In genomic region chr6:61382991-61383390, GRCm38 (mm10) we compare ENCODE assay signal across 26 mouse cellular contexts.
DNase-seq lines count a peak whose midpoint lies in the region; ATAC-seq and TF ChIP-seq lines count a peak whose summit lies in the region.
"Had no signal": no experiment of that assay in that cellular context is flagged by ENCODE, and none has a peak within 500 bp of the region (broad histone marks: within the 10 kb centered on the region; RNA-seq: fewer than 3 reads in every experiment).

No protein-coding gene starts in this region.

- no peak for TF ChIP-seq CTCF in thymus, adult 2 months (IDR thresholded peaks at IDR 0.05; ENCODE audit: borderline replicate concordance, control insufficient read depth, extremely low read depth, insufficient read depth, low read length, poor library complexity)

- H3K9me3 ChIP-seq in embryonic facial prominence, embryonic 14.5 days (ENCODE audit: control insufficient read depth, low read length), result no peaks in the 10 kb centered on the region
- H3K9me3 ChIP-seq in embryonic facial prominence, embryonic 10.5 days, result no peaks in the 10 kb centered on the region
- H3K9me3 ChIP-seq in neural tube, embryonic 13.5 days, result no peaks in the 10 kb centered on the region
- no peaks in the 10 kb centered on the region for H3K9me3 ChIP-seq in midbrain, embryonic 16.5 days (replicated peaks; ENCODE audit: control insufficient read depth, low read length, poor library complexity, severe bottlenecking)
- no peaks in the 10 kb centered on the region for H3K9me3 ChIP-seq in limb, embryonic 10.5 days (replicated peaks)
- H3K9me3 ChIP-seq: G1E; heart, embryonic 13.5 days; intestine, embryonic 15.5 days; neural tube, embryonic 12.5 days; stomach, embryonic 15.5 days had no signal

- no peak overlapping the region for H3K9ac ChIP-seq in embryonic facial prominence, embryonic 14.5 days (ENCODE audit: low read depth, low read length)
- H3K9ac ChIP-seq in neural tube, embryonic 13.5 days, result no peak overlapping the region
- H3K9ac ChIP-seq in midbrain, embryonic 16.5 days (ENCODE audit: low read depth, low read length), result no peak overlapping the region
- H3K9ac ChIP-seq: heart, embryonic 13.5 days; intestine, embryonic 15.5 days; liver, embryonic 14.5 days; lung, embryonic 14.5 days; neural tube, embryonic 12.5 days; stomach, embryonic 15.5 days had no signal

- no peak for TF ChIP-seq POLR2A in thymus, adult 2 months (IDR thresholded peaks at IDR 0.05; ENCODE audit: control insufficient read depth, extremely low read depth, insufficient read depth, low read length, poor library complexity)

- no peaks in the 10 kb centered on the region for H3K4me1 ChIP-seq in embryonic facial prominence, embryonic 14.5 days (ENCODE audit: control insufficient read depth, insufficient read depth, low read length)
- no peaks in the 10 kb centered on the region for H3K4me1 ChIP-seq in embryonic facial prominence, embryonic 10.5 days
- H3K4me1 ChIP-seq in neural tube, embryonic 13.5 days (replicated peaks), result peaks cover 7% of the 10 kb centered on the region; the same call in 1 of the 2 replicates
- H3K4me1 ChIP-seq in midbrain, embryonic 16.5 days (ENCODE audit: control insufficient read depth, insufficient read depth, low read length), result 0 out of 2 replicates have a peak, but pooled peaks cover 3% of the 10 kb centered on the region
- no peaks in the 10 kb centered on the region for H3K4me1 ChIP-seq in limb, embryonic 10.5 days
- H3K4me1 ChIP-seq in thymus, adult 2 months (replicated peaks; ENCODE audit: control insufficient read depth, insufficient read depth, low read length), result no peaks in the 10 kb centered on the region
- H3K4me1 ChIP-seq: heart, embryonic 13.5 days; intestine, embryonic 15.5 days; neural tube, embryonic 12.5 days; stomach, embryonic 15.5 days had no signal

- peak; percentile 29 for DNase-seq in embryonic facial prominence, embryonic 14.5 days (ENCODE audit: low spot score)
- no peak for DNase-seq in embryonic facial prominence, embryonic 10.5 days (ENCODE audit: low spot score)
- DNase-seq in neural tube, embryonic 10.5 days (ENCODE audit: extremely low spot score, low spot score), result no peak
- DNase-seq in frontal cortex, postnatal 10 days (ENCODE audit: low spot score in 2 of 2), result no peak
- no peak for DNase-seq in limb, embryonic 10.5 days (ENCODE audit: low spot score)
- DNase-seq in thymus, adult 2 months, result no peak
- DNase-seq: adrenal gland, adult 8-10 months; gastrocnemius, postnatal 10 days; heart, postnatal 10 days; kidney, adult 2 months; kidney, postnatal 4 days; layer of hippocampus, postnatal 36 days; liver; lung, postnatal 14 days; right cerebral cortex, postnatal 25 days; thymus, postnatal 25 days had no signal

- no peaks in the 10 kb centered on the region for H3K36me3 ChIP-seq in embryonic facial prominence, embryonic 14.5 days (ENCODE audit: control insufficient read depth, insufficient read depth, low read length)
- H3K36me3 ChIP-seq in embryonic facial prominence, embryonic 10.5 days (replicated peaks), result no peaks in the 10 kb centered on the region
- no peaks in the 10 kb centered on the region for H3K36me3 ChIP-seq in neural tube, embryonic 13.5 days
- no peaks in the 10 kb centered on the region for H3K36me3 ChIP-seq in midbrain, embryonic 16.5 days (ENCODE audit: control insufficient read depth, insufficient read depth, low read length)
- no peaks in the 10 kb centered on the region for H3K36me3 ChIP-seq in limb, embryonic 10.5 days
- no peaks in the 10 kb centered on the region for H3K36me3 ChIP-seq in thymus, adult 2 months (ENCODE audit: control insufficient read depth, insufficient read depth, low read length)
- H3K36me3 ChIP-seq: G1E; heart, embryonic 13.5 days; intestine, embryonic 15.5 days; neural tube, embryonic 12.5 days; stomach, embryonic 15.5 days had no signal

- no peaks in the 10 kb centered on the region for H3K27me3 ChIP-seq in embryonic facial prominence, embryonic 14.5 days (replicated peaks; ENCODE audit: control insufficient read depth, insufficient read depth, low read length)
- H3K27me3 ChIP-seq in embryonic facial prominence, embryonic 10.5 days (replicated peaks; ENCODE audit: low read depth, poor library complexity, severe bottlenecking), result no peaks in the 10 kb centered on the region
- H3K27me3 ChIP-seq in neural tube, embryonic 13.5 days, result no peaks in the 10 kb centered on the region
- H3K27me3 ChIP-seq in midbrain, embryonic 16.5 days (ENCODE audit: control insufficient read depth, insufficient read depth, low read depth, low read length), result no peaks in the 10 kb centered on the region
- no peaks in the 10 kb centered on the region for H3K27me3 ChIP-seq in limb, embryonic 10.5 days (ENCODE audit: low read depth, poor library complexity, severe bottlenecking)
- H3K27me3 ChIP-seq in thymus, adult 2 months (ENCODE audit: control insufficient read depth, insufficient read depth, low read length), result no peaks in the 10 kb centered on the region
- H3K27me3 ChIP-seq: heart, embryonic 13.5 days; intestine, embryonic 15.5 days; neural tube, embryonic 12.5 days; stomach, embryonic 15.5 days had no signal

- 39% methylated on average over 3 of the region's 3 CpGs for WGBS in embryonic facial prominence, embryonic 14.5 days
- WGBS in embryonic facial prominence, embryonic 10.5 days, result 55% methylated on average over 3 of the region's 3 CpGs
- 40% methylated on average over 3 of the region's 3 CpGs for WGBS in neural tube, embryonic 13.5 days
- 32% methylated on average over 3 of the region's 3 CpGs for WGBS in midbrain, embryonic 16.5 days
- WGBS in limb, embryonic 10.5 days, result 58% methylated on average over 3 of the region's 3 CpGs
- 84% methylated on average over 3 of the region's 3 CpGs for WGBS in thymus, adult 2 months

- no peak overlapping the region for H3K4me3 ChIP-seq in embryonic facial prominence, embryonic 14.5 days (ENCODE audit: low read depth, low read length)
- H3K4me3 ChIP-seq in embryonic facial prominence, embryonic 10.5 days, result no peak overlapping the region
- no peak overlapping the region for H3K4me3 ChIP-seq in neural tube, embryonic 13.5 days
- no peak overlapping the region for H3K4me3 ChIP-seq in midbrain, embryonic 16.5 days (ENCODE audit: low read depth, low read length)
- no peak overlapping the region for H3K4me3 ChIP-seq in limb, embryonic 10.5 days
- H3K4me3 ChIP-seq in thymus, adult 2 months (ENCODE audit: control insufficient read depth, insufficient read depth, low read length), result no peak overlapping the region
- H3K4me3 ChIP-seq: heart, embryonic 13.5 days; intestine, embryonic 15.5 days; neural tube, embryonic 12.5 days; stomach, embryonic 15.5 days had no signal

- no peak overlapping the region for H3K4me2 ChIP-seq in embryonic facial prominence, embryonic 14.5 days (ENCODE audit: low read depth, low read length)
- H3K4me2 ChIP-seq in neural tube, embryonic 13.5 days, result no peak overlapping the region
- H3K4me2 ChIP-seq in midbrain, embryonic 16.5 days (ENCODE audit: low read length), result no peak overlapping the region
- H3K4me2 ChIP-seq: heart, embryonic 13.5 days; intestine, embryonic 15.5 days; lung, embryonic 14.5 days; neural tube, embryonic 12.5 days; stomach, embryonic 15.5 days had no signal

- no peak for ATAC-seq in embryonic facial prominence, embryonic 14.5 days (ENCODE audit: low read depth)
- peak; percentile 76 for ATAC-seq in neural tube, embryonic 13.5 days (ENCODE audit: low read depth)
- ATAC-seq in midbrain, embryonic 16.5 days, result peak; percentile 45; the same call in 1 of the 2 replicates
- ATAC-seq: intestine, embryonic 15.5 days had no signal

- H3K27ac ChIP-seq in embryonic facial prominence, embryonic 14.5 days (replicated peaks; ENCODE audit: low read depth, low read length), result no peak overlapping the region
- H3K27ac ChIP-seq in embryonic facial prominence, embryonic 10.5 days (replicated peaks), result no peak overlapping the region
- peak overlapping the region; percentile 28; the same call in 1 of the 2 replicates for H3K27ac ChIP-seq in neural tube, embryonic 13.5 days (replicated peaks)
- H3K27ac ChIP-seq in midbrain, embryonic 16.5 days (ENCODE audit: low read length), result peak overlapping the region; percentile 1; the same call in 1 of the 2 replicates
- no peak overlapping the region for H3K27ac ChIP-seq in limb, embryonic 10.5 days
- H3K27ac ChIP-seq in thymus, adult 2 months (ENCODE audit: control insufficient read depth, insufficient read depth, low read length), result no peak overlapping the region
- H3K27ac ChIP-seq: heart, embryonic 13.5 days; intestine, embryonic 15.5 days; kidney, postnatal 0 days; liver, embryonic 14.5 days; neural tube, embryonic 12.5 days; stomach, embryonic 15.5 days had no signal

Comparison
In these comparisons a context has a peak if more than half of its experiments do, and no peak if none do; other contexts are left out.
1. H3K27ac ChIP-seq: peak in neural tube, embryonic 13.5 days (single experiment) and midbrain, embryonic 16.5 days (single experiment); none in embryonic facial prominence, embryonic 14.5 days (single experiment), embryonic facial prominence, embryonic 10.5 days (single experiment), limb, embryonic 10.5 days (single experiment) and thymus, adult 2 months (single experiment).